Mouse (Mus musculus) heart, adult 11 months (tissue): ENCODE data around the gene Rab9.
"Not testable (repeated sequence)": the region's sequence is repeated elsewhere in the genome, so short reads cannot be mapped to it uniquely, and the experiment has no call there.

ENCODE experiments used
- DNase-seq: peaks from one replicate; pipeline ENCODE4 v3.0.0; 2022

The Rab9 gene

DNA sequence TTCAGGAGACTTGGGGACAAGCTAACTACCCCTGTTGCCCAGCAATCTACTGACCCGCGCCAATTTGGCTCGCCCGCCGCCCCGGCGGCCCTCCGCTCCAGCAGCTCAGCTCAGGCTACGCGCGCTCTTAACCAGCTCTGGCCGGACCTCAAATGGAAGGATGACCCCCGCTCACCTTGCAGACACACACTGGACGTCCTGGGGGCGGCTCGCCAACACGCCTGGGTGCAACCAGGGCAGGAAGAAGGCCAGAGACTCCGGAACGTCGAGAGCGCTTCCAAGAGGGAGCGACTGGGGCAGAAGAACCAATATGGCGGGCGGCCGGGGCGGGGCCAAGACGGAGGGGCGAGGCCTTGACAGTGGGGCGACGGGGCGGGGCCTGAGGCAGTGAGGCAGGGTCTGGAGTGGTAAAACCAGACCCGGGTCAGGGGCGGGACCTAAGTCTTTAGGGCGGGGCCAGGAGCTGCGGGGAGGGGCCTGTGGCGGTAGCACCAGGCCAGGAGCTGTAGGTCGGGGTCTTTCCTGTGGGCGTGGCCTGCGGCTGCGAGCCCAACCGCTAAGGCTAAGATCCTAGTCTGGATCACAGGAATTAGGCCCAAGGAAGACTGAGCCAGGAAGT lies at the start of gene Rab9:
TSS of gene Rab9 (minus strand) at position 503 of the 619 bp plus-strand sequence.
- DNase-seq: peak; percentile 99

DNA sequence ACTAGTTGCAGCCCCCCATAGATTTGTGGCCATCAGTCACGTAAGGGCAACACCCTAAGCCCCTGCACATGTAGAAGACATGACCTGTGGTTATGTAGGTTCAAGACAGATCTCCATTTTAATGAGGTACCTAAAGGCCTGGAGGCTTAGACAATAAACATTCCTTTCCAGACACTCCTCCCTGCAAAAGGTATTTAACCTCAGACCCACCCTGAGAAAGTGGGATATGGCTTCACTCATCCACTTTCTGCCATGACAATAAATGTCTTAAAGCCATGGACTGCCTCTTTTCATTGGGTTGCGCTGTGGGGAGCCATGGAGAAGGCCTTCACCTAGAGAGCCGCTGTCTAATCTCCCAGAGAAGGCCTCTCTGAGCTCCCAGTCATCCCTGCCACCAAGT lies 48.5 kb upstream of the Rab9 start:
- no peak for DNase-seq

DNA sequence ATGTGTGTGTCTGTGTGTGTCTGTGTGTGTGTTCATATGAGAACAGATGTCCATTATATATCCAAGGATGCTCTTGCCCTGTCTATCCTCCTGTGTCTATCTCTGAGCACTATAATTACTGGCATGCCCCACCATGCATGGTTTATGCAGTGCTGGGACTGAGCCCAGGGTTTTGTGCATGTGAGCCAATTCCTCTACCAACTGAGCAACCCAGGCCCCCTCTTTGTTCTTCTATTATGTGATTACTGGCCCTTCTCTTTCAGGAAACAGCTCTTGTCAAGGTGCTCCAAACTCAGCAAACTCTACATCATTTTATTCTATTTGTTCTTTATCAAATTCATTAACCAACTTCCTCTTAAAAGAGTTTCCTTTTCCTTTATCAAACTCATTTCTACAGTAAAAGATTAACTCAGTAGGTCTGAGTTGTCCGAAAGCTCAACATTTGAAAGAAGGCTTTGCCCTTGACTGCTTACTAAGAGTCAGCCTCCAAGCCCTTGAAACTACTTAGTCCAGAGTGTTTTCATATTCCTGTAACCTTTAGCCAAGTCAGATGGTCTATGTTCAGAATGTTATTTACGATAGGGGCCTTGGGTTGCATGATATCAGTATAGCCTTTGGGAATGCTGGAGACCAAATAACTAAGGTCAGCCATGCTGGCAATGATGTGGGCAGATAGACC lies 46.1 kb upstream of the Rab9 start:
- no peak for DNase-seq

DNA sequence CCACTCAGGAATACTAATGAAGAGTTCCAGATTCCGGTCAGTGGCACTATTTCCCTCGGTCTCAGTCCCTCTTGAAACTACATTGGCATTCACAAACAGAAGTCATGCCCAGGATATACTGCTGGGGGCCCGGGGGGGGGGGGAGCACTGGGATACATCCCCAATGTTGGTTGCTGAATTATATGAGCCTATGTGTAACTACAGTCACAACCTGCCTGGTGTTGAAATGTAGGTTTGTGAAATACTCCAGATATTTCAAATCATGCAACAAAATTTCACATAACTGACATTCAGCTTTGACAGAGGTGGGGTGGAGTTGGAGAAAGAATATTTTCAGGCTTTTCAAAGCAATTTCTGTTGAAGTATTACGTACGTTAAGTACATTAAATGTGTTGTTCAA lies 41.1 kb upstream of the Rab9 start:
- no peak for DNase-seq

DNA sequence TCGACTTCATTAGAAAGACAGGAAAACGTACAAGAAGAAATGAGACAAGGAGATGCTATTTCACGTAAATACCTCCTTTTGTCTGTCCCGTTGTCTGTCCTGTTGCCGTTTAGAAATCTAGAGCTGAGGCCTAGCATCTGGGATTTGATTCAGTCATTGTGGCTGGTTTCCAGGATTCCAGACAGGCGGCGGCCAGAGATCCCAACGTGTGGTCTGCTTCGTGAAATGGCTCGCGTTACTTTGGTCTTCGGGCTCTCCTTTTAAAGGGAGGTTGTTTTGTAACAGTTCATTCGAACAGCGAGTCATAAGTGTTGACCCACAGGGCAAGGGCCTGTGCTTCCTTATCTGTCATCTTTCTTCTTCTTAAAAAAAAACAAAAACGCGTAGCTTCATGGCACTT lies 38.7 kb upstream of the Rab9 start, which contains the start of gene Tceanc:
TSS of gene Tceanc (minus strand) at position 223 of the 400 bp plus-strand sequence.
- peak; percentile 89 for DNase-seq

DNA sequence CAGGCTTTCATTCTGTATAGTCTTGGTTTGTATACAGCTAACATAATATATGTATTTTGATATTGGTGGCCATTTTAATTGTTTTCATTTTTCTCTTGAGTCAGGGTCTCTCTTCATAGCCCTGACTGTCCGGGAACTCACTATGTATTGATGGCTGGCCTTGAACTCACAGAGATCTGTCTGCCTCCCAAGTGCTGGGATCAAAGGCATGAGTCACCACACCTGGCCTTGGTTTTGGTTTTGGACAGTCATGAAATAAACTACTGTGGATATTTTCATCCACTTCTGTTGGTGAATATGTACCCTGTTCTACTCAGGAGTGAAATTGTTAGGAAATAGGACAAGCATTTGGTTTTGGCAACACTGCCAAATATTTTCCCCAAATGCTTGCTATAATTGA lies 37.0 kb upstream of the Rab9 start:
- no peak for DNase-seq

DNA sequence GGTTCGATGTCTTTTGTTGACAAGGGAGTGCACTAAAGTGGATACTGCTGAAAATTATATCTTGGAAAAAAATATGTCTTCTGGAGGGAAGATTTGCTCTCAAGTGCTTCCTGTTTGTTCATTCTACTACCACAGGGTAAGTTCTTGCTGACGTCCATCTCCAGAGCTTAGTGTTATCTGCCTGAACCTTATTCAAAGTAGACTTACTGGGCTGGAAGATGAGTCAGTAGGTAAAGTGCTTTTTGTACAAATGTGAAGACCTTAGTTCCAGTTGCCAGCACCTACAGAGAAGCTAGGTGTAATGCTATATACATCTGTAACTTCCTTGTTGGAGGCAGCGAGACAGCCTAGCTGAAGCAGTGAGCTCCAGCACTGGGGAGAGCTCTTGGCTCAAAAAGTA lies 36.3 kb upstream of the Rab9 start:
- no peak for DNase-seq

DNA sequence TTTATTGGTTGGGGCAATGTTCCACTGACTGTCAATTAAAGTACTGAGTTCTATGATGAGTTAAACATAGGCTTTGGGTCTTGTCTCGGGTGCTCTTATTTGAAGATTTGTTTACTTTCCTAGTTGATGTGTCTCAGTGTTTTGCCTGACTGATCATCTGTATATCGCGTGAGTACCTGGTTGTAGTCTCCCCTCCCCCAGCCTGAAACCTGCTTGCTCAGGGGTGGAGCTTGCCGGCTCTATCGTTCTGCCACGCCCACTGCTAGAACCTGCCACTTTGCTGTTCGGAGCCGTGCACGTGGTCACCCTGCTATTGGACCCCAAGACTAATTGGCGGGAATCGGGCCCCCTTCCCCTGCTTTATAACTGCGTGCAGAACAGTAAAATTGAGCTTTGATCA lies 34.4 kb upstream of the Rab9 start:
- DNase-seq: not testable (repeated sequence)

DNA sequence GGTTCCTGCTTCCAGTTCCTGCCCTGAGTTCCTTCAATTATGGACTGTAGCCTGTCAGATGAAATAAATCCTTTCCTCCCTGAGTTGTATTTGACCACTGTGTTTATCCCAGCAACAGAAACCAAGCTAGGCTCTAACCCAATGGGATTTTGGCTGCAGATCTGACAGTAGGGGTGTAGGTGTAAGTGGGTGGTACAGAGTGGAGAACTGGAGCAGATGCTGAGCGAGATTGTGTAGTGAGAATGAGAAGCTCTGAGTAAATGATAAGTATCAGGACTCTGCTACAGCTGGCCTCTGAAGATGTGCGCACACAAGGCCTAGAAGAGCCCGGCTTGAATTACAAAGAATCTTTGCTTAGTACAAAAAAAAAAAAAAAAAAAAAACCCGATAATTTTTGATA lies 32.4 kb upstream of the Rab9 start:
- DNase-seq: no peak

DNA sequence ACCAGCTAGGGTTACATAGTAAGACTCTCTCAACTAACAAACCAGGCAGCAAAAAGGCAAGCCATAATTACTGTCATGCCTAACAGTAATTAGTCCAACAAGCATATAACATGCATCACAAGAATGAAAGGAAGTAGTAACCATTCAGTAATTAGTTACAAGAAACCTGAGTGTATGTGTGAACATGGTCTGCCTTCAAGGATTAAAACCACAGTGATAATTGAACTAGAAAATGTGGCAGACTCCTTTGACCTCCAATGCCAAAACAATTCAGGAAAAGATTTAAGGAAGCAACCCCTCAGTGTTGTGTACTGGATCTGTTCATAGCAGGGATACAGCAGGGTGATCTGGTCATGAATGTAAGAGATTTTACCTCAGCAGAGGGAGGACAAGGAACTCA lies 31.4 kb upstream of the Rab9 start:
- no peak for DNase-seq

DNA sequence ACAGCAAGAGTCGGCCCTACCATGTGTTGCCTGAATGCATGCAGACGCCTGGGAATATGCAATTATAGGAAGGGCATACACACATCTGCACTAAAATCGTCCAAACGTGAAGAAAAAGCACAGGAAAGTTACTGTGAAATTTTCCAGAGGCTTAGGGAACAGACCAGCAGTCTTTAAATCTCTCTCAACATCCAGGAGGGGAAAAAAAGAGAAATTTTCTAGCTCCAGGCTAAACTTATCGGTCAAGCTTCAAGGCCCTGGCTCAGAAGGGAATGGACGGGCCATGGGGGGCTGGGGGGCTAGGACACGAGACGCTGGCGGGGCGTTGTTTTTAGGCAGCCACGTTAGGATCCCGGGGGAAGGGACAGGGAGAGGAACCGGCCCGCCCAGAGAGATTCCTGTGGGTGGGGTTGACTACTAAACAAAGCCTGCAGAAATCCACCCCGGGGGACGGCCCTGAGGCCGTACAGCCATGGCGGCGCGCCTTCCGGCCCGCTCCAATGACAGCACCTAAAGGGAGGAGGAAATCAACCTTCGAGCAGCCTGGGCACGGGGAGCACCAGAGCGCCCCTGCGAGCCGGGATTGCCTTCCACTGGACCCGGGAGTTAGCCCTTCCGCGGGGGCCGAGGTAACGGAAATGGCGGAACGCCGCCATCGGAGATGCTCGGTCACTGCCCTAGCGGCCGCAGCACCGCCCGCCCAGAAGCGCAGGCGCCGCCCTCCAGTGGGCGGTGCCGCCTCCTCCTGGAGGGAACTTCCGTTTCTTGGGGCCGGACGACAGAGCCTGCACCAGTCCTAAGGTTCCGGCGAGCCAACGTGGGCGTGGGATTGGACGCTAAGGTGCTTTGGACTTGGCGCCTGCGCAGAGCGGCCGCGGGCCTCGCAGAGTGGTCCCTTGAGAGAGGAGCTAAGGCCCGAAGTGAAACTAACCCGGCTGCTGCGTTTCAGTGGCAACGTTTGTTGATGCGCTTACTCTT lies 30.4 kb upstream of the Rab9 start:
- DNase-seq: peak; percentile 100

DNA sequence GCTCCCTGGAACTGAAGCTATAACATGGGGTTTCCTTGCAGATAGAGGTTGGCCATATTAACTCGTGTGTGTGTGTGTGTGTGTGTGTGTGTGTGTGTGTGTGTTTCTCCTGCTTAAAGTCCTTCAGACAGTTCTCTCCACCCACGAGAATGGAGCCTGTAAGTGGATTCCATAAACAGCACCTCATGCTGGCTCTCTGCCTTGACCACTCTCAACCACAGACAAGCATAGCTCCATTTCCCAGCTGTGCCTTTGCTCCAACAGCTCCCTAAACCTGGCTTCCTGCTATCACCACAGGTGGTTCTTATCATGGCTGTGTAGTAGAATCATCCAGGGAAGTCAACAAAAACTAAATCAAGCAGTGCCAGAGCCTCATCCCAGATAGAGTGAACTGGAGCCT lies 24.8 kb upstream of the Rab9 start:
- DNase-seq: peak; percentile 87

DNA sequence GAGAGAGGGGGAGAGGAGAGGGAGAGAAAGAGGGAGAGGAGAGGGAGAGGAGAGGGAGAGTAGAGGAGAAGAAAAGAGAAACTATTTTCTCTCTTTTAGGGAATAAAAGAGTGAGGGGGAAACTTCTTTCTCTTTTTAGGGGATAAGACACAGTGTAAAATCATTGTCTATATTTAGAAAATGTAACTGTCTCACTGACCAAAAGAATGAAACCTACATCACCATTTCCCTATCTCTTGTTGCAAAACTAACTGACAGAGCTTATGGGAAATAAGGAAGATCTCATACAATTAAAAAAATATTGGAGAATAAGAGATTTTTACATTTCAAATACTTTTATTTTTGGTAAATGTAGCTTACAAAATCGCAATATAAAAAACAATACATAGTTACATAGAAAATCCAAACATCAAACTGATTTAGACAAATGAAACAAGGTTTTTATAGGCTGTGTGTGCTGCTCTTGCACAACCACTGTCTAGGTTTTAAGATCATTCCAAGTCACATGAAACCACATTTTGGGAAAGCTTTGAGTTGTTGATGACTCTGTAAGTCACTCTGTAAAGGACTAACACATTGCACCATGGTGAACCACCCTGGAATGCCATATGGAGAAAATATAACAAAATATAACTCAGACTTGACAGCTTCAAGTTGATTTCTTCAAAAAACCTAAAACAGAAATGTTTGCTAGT lies 20.0 kb upstream of the Rab9 start:
- no peak for DNase-seq

DNA sequence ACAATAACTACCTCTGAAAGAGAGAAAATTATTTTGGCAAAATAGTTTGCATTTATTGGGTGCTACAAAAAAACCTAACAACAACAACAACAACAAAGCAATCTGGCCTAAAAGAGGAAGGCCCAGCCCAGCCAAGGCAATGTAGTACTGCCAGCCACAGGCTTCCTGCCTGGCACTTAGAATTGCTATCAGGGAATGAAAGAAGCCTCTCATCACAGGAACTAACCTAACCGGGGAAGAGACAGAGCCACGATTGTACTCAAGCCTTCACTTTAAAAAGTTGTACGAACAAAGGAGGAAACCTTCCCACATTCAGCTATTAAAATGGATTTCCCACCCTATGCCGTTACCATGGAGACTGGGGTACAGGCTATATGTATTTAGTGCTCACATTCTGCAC lies 18.1 kb upstream of the Rab9 start:
- no peak for DNase-seq

DNA sequence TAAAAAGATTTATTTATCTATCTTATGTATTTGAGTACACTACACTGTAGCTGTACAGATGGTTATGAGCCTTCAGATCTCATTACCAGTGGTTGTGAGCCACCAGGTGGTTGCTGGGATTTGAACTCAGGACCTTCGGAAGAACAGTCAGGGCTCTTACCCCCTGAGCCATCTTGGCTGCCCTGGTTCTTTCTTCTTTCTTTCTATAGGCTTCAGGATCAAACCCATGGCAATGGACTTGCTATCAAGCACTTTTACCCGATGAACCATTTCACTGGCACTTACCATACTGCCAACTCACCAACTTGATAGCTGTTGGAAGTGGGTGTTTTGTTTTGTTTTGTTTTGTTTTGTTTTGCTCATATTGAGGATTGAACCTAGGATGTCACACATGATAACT lies 15.4 kb upstream of the Rab9 start:
- no peak for DNase-seq

DNA sequence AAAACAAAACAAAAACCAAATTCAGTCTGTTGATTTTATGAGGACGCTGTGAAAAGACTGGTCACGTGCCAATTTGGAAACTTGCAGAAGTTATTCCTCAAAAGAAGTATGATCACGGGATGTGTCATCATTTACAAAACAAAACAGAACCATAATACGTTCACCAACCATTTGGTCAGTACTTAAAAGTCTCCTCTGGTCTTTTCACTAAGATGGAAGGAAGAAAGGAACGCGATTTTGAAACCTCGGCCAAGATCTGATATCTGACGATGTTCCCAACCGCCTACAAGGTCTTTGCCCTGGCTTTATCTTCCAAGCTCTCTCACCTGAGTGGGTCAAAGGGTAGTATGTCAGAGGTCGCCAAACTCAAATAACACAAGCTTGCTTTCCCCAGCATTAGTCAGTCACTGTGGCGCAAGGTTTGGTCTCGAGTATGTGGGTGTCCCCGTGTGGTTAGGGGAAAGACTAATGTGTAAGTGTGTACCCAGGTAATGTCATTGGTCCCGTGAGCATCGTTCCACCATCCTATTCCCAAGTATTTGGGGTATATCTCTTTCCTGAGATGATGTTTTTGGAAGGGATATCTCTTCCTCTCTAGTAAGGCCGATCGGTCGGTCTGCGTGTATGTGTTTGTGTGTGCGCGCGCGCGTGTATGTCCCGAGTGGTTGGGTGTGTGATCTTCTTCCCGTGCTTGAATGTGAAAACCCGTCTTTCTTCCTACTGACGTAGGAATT lies 869 bp downstream of the Rab9 start:
- DNase-seq: peak; percentile 88

DNA sequence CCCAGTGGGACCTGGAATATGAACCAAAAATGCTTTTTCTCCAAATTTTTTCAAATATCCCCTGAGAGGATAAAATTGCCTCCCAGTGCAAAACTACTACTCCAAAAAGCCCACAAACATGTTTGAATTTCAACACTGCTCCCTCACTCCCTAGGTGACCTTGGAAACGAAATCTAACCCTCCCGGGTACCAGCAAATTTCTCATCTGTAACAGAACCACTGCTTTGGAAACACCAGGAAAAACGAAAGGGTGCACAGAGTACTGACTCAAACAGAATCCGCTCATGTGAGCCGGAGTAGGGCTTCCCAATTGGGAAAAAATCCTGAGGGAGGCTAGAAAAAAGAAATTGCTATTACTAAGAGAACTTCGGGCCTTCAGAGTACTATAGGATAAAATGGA lies 2.3 kb downstream of the Rab9 start:
- DNase-seq: no peak

DNA sequence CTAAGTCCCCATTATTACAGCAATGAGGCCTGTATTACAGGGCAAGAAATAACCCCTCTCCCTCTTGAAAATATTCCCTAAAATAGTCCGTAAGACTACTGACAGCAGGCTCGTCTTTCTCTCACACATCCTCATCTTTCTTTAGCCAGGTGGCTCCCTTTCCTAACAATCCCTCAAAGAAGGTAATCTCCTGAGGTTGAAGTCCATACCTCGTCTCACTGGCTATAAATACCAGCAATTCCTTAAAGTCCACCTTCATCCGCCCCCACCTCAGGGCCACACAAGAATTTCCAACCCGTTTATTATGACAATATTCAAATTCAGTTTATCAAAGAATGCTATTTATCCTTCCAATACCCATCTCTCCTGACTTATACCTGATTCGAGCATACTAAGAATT lies 7.1 kb downstream of the Rab9 start:
- no peak for DNase-seq

DNA sequence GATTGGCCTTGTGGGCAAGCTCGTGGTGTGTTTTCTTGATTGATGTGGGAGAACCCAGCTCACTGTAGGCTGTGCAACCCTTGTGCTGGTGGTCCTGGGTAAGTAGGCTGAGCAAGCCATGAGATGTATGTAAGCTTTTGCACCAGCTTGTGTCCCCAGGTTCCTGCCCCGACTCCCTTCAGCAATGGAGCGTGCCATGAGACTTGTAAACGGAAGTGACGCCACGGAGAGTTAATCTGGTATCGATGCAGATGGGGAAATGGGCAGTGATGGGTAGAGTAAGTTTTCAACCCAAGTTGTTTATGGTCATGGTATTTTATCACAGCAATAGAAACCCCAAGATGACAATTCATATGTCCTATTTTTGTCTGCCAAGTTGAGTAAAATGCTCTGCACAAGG lies 11.3 kb downstream of the Rab9 start:
- DNase-seq: no peak

DNA sequence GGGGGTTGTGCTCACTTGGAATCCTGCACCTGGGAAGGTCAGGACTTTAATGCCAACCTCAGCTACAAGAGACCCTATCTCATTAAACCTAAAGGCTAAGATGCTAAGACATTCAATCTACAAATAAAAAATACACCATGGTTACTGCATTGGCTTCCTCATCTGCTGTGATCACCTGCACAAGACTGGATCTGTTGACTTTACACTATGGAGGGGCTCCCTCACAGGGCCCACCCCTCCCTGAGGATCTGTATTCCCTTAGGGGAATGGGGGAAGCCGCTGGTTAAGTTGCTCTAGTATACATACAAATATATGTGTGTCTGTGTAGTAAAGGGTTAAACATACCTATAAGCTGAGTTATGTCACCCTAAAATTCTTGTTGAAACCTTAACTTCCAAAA lies 24.1 kb downstream of the Rab9 start:
- DNase-seq: no peak

DNA sequence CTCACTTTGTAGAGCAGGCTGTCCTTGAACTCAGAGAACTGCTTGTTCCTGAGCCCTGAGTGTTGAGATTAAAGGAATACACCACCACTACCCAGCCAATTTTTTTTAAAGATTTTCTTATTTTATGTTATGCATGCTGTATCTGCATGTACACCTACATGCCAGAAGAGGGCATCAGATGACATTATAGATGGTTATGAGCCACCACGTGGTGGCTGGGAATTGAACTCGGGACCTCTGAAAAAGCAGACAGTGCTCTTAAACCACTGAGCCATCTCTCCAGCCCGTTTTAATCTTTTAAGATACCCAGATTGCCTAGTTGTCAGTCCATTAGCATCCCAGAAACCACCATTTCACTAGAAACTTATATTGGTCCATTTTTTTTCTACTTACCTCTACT lies 25.3 kb downstream of the Rab9 start:
- DNase-seq: no peak

DNA sequence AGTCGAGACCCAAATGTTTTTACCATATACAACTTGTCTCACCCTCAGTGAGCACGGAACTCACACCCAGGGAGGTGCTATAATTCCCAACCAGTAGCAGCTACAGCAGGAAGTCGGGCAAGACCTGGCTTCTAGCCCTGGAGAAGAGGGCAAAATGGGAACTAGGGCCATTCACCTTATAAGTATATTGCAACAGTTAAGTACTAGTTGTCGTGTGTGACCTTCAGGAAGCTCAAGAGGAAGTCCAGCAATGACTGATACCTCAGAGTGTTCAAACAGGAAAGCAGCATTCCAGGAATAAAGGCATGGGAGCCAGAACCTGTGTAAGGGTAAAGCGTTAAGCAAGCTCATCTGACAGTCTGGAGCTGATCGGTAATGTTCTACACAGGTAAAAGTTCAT lies 26.1 kb downstream of the Rab9 start:
- DNase-seq: no peak
